Mouse (Mus musculus): ENCODE results near the gene Hspb3.

DNA sequence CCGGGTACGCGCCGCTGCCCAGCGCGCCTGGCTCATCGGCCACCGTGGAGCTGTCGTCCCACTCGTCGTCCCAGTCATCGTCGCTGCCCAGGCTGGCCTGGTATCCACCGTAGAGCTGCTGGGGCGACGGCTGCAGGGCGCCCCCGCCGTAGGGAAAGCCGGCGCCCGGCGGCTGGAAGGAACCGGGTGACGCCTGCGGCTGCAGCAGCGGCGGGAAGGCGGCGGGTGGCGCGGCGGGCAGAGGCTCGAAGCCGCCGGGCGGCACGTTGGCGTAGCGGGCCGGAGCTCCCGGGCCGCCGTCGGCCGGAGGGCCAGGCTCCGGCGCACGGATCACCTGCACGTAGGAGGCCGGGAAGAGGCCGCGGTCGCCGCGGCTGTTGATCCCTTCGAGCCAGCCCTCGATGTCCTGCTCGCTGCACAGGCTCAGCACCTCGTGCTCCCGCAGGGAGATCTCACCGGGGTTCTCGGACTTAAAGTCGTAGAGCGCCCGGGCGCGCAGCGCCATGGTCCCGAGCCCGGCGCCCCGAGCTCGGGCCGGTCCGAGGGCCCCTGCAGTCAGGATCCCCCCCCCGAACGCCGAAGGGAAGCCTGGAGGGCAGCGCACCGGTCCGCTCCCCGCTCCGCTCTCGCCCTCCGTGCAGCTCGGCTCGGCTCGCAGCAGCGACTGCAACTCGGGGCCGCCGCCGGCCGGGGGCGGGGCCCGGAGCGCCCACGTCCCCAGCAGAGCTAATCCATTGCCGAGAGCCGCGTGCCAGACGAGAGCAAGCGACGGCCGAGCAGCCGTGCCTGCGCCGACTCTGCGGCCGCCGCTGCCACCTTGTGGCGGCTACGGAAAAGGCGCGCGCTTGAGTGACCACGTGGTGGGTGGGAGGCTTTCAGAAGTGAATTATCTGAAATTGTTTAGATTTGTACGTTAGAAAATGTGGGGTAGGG lies 45.3 kb downstream of the Hspb3 start, which contains the start of gene Snx18:
- TF ChIP-seq CTCF (IDR thresholded peaks at IDR 0.05; ENCODE audit: low read depth) (peak; percentile 91), EP300 (IDR thresholded peaks at IDR 0.05; ENCODE audit: low read depth) (no peak)

All from liver, embryonic 14.5 days (tissue).